Mouse (Mus musculus): ENCODE results near the gene Grn. TPM values are rescaled to one million over a fixed set of nuclear protein-coding genes. Genes with fewer than 3 reads are reported as not detected.

Grn gene
- polyA plus RNA-seq, 1 experiment from 2014 or later = 126 TPM

- Histone ChIP-seq H3K4me1 (no peaks in the 10 kb centered on the region), H3K4me2 (replicated peaks) (no peak overlapping the region), H3K27me3 (no peaks in the 10 kb centered on the region), H3K9ac (no peak overlapping the region), H3K27ac (no peak overlapping the region), H3K36me3 (peaks cover 32% of the 10 kb centered on the region), H3K9me3 (no peaks in the 10 kb centered on the region), H3K4me3 (no peak overlapping the region)
- no peak for ATAC-seq (ENCODE audit: insufficient number of reproducible peaks, insufficient read depth, low FRiP score, low TSS enrichment)
- 90% methylated on average over 3 of the region's 3 CpGs for WGBS
These were observed 44.9 kb downstream of the Grn start for GRCm38 (mm10) chr11:102475027-102475426.

- H3K27me3 ChIP-seq = no peaks in the 10 kb centered on the region
- no peak overlapping the region for H3K4me2 ChIP-seq (replicated peaks)
- no peak overlapping the region for H3K9ac ChIP-seq
- ATAC-seq (ENCODE audit: insufficient number of reproducible peaks, insufficient read depth, low FRiP score, low TSS enrichment) = no peak
- 89% methylated on average over 3 of the region's 3 CpGs for WGBS
- H3K27ac ChIP-seq = no peak overlapping the region
- H3K36me3 ChIP-seq = peaks cover 61% of the 10 kb centered on the region
- no peaks in the 10 kb centered on the region for H3K4me1 ChIP-seq
- no peaks in the 10 kb centered on the region for H3K9me3 ChIP-seq
- no peak overlapping the region for H3K4me3 ChIP-seq
These were observed 48.6 kb downstream of the Grn start for GRCm38 (mm10) chr11:102478671-102479070.

GRCm38 (mm10) chr11:102479581-102479980 is 49.5 kb downstream of the Grn start:
- H3K9ac ChIP-seq = no peak overlapping the region
- H3K27ac ChIP-seq = no peak overlapping the region
- WGBS = 96% methylated on average over 23 of the region's 23 CpGs
- H3K27me3 ChIP-seq = no peaks in the 10 kb centered on the region
- H3K4me2 ChIP-seq (replicated peaks) = no peak overlapping the region
- H3K36me3 ChIP-seq = peaks cover 67% of the 10 kb centered on the region
- no peak overlapping the region for H3K4me3 ChIP-seq
- ATAC-seq (ENCODE audit: insufficient number of reproducible peaks, insufficient read depth, low FRiP score, low TSS enrichment) = no peak
- no peaks in the 10 kb centered on the region for H3K4me1 ChIP-seq
- H3K9me3 ChIP-seq = no peaks in the 10 kb centered on the region

- H3K36me3 ChIP-seq = peaks cover 71% of the 10 kb centered on the region
- no peak overlapping the region for H3K27ac ChIP-seq
- no peak overlapping the region for H3K9ac ChIP-seq
- H3K9me3 ChIP-seq = no peaks in the 10 kb centered on the region
- no peaks in the 10 kb centered on the region for H3K4me1 ChIP-seq
- no peaks in the 10 kb centered on the region for H3K27me3 ChIP-seq
- ATAC-seq (ENCODE audit: insufficient number of reproducible peaks, insufficient read depth, low FRiP score, low TSS enrichment) = no peak
- H3K4me3 ChIP-seq = no peak overlapping the region
- WGBS = 99% methylated on average over 15 of the region's 15 CpGs
- no peak overlapping the region for H3K4me2 ChIP-seq (replicated peaks)
These were observed 50.0 kb downstream of the Grn start for GRCm38 (mm10) chr11:102480111-102480510.

GRCm38 (mm10) chr11:102480897-102481296 is 50.8 kb downstream of the Grn start:
- H3K36me3 ChIP-seq = peaks cover 77% of the 10 kb centered on the region
- H3K9me3 ChIP-seq = no peaks in the 10 kb centered on the region
- H3K27me3 ChIP-seq = no peaks in the 10 kb centered on the region
- H3K27ac ChIP-seq = no peak overlapping the region
- 87% methylated on average over 4 of the region's 4 CpGs for WGBS
- H3K4me2 ChIP-seq (replicated peaks) = no peak overlapping the region
- H3K4me3 ChIP-seq = no peak overlapping the region
- no peaks in the 10 kb centered on the region for H3K4me1 ChIP-seq
- no peak for ATAC-seq (ENCODE audit: insufficient number of reproducible peaks, insufficient read depth, low FRiP score, low TSS enrichment)
- H3K9ac ChIP-seq = no peak overlapping the region

- peaks cover 83% of the 10 kb centered on the region for H3K36me3 ChIP-seq
- H3K4me2 ChIP-seq (replicated peaks) = no peak overlapping the region
- H3K27me3 ChIP-seq = no peaks in the 10 kb centered on the region
- 94% methylated on average over 10 of the region's 10 CpGs for whole genome bisulfite sequencing
- no peak overlapping the region for H3K4me3 ChIP-seq
- no peak for ATAC-seq (ENCODE audit: insufficient number of reproducible peaks, insufficient read depth, low FRiP score, low TSS enrichment)
- no peaks in the 10 kb centered on the region for H3K9me3 ChIP-seq
- no peaks in the 10 kb centered on the region for H3K4me1 ChIP-seq
- no peak overlapping the region for H3K9ac ChIP-seq
- H3K27ac ChIP-seq = no peak overlapping the region
These were observed 51.7 kb downstream of the Grn start for GRCm38 (mm10) chr11:102481779-102482178.

Small RNA genes within 50 kb of the gene (microRNA-seq; reads per million reads assigned to microRNA genes)
- gene Mir6930 = not detected

Other genes with a start within 250 kb of the Grn start
- 104 and 108 TPM in 2 replicates for gene Lsm12, start 245.0 kb upstream of the Grn start, polyA plus RNA-seq (2016; fragmentation: Nextera tagmentation; extraction: Ambion mirVana)
- gene G6pc3, start 240.7 kb upstream of the Grn start, polyA plus RNA-seq (2016; fragmentation: Nextera tagmentation; extraction: Ambion mirVana) = 30.3 and 31.3 TPM in 2 replicates
- 70.0 and 80.0 TPM in 2 replicates for gene Hdac5, start 200.1 kb upstream of the Grn start, polyA plus RNA-seq (2016; fragmentation: Nextera tagmentation; extraction: Ambion mirVana)
- 20.6 and 21.7 TPM in 2 replicates for gene BC030867, start 181.4 kb upstream of the Grn start, polyA plus RNA-seq (2016; fragmentation: Nextera tagmentation; extraction: Ambion mirVana)
- gene Asb16, start 161.6 kb upstream of the Grn start, polyA plus RNA-seq (2016; fragmentation: Nextera tagmentation; extraction: Ambion mirVana) = 0.10 and 0.18 TPM in 2 replicates
- 48.9 and 53.6 TPM in 2 replicates for gene Tmub2, start 145.4 kb upstream of the Grn start, polyA plus RNA-seq (2016; fragmentation: Nextera tagmentation; extraction: Ambion mirVana)
- 25.0 and 26.1 TPM in 2 replicates for gene Atxn7l3, start 133.7 kb upstream of the Grn start, polyA plus RNA-seq (2016; fragmentation: Nextera tagmentation; extraction: Ambion mirVana)
- gene Ubtf, start 110.6 kb upstream of the Grn start, polyA plus RNA-seq (2016; fragmentation: Nextera tagmentation; extraction: Ambion mirVana) = 103 and 114 TPM in 2 replicates
- 24.5 and 26.4 TPM in 2 replicates for gene Slc4a1, start 64.1 kb upstream of the Grn start, polyA plus RNA-seq (2016; fragmentation: Nextera tagmentation; extraction: Ambion mirVana)
- 15.9 and 20.4 TPM in 2 replicates for gene Rundc3a, start 36.9 kb upstream of the Grn start, polyA plus RNA-seq (2016; fragmentation: Nextera tagmentation; extraction: Ambion mirVana)
- gene Slc25a39, start 22.4 kb upstream of the Grn start, polyA plus RNA-seq (2016; fragmentation: Nextera tagmentation; extraction: Ambion mirVana) = 188 and 189 TPM in 2 replicates
- 13.5 and 15.3 TPM in 2 replicates for gene Fam171a2, start 17.4 kb downstream of the Grn start, polyA plus RNA-seq (2016; fragmentation: Nextera tagmentation; extraction: Ambion mirVana)
- 6.8 and 8.3 TPM in 2 replicates for gene Itga2b, start 39.8 kb downstream of the Grn start, polyA plus RNA-seq (2016; fragmentation: Nextera tagmentation; extraction: Ambion mirVana)
- 68.7 and 69.1 TPM in 2 replicates for gene Gpatch8, start 126.1 kb downstream of the Grn start, polyA plus RNA-seq (2016; fragmentation: Nextera tagmentation; extraction: Ambion mirVana)
- gene Gm11627, start 149.1 kb downstream of the Grn start, polyA plus RNA-seq (2016; fragmentation: Nextera tagmentation; extraction: Ambion mirVana) = 11.8 and 12.3 TPM in 2 replicates
- 93.6 and 97.8 TPM in 2 replicates for gene Fzd2, start 174.1 kb downstream of the Grn start, polyA plus RNA-seq (2016; fragmentation: Nextera tagmentation; extraction: Ambion mirVana)
- gene Meioc, start 233.4 kb downstream of the Grn start, polyA plus RNA-seq (2016; fragmentation: Nextera tagmentation; extraction: Ambion mirVana) = 0.65 and 1.3 TPM in 2 replicates

All from embryonic facial prominence, embryonic 12.5 days (tissue).